Mouse (Mus musculus): ENCODE measurements around the gene Atp5mpl. TPM values are rescaled to one million over a fixed set of nuclear protein-coding genes. Genes with fewer than 3 reads are reported as not detected.

The Atp5mpl gene
- total RNA-seq, 2 experiments from 2014 or later = 410 to 630 TPM

GRCm38 (mm10) chr12:111951701-111952100, 15.1 kb downstream of the Atp5mpl start:
- no peak for ATAC-seq (replicated peaks; ENCODE audit: poor library complexity, severe bottlenecking)

GRCm38 (mm10) chr12:111950486-111950885, 16.3 kb downstream of the Atp5mpl start:
- no peak for ATAC-seq (replicated peaks; ENCODE audit: poor library complexity, severe bottlenecking)

GRCm38 (mm10) chr12:111946716-111947115, 20.1 kb downstream of the Atp5mpl start:
- ATAC-seq (replicated peaks; ENCODE audit: poor library complexity, severe bottlenecking) = peak; percentile 49

- peak; percentile 54 for ATAC-seq (replicated peaks; ENCODE audit: poor library complexity, severe bottlenecking)
These were observed 20.8 kb downstream of the Atp5mpl start for GRCm38 (mm10) chr12:111945765-111946655.

- no peak for ATAC-seq (replicated peaks; ENCODE audit: poor library complexity, severe bottlenecking)
These were observed 21.7 kb downstream of the Atp5mpl start for GRCm38 (mm10) chr12:111945115-111945514.

GRCm38 (mm10) chr12:111944065-111944987, 22.5 kb downstream of the Atp5mpl start:
- ATAC-seq (replicated peaks; ENCODE audit: poor library complexity, severe bottlenecking) = peak; percentile 58

- no peak; the same call in 1 of the 2 replicates for ATAC-seq (replicated peaks; ENCODE audit: poor library complexity, severe bottlenecking)
These were observed 23.2 kb downstream of the Atp5mpl start for GRCm38 (mm10) chr12:111943421-111944064.

GRCm38 (mm10) chr12:111938623-111939177, 28.1 kb downstream of the Atp5mpl start:
- no peak for ATAC-seq (replicated peaks; ENCODE audit: poor library complexity, severe bottlenecking)

GRCm38 (mm10) chr12:111936706-111937550, 29.8 kb downstream of the Atp5mpl start:
- no peak for ATAC-seq (replicated peaks; ENCODE audit: poor library complexity, severe bottlenecking)

GRCm38 (mm10) chr12:111933971-111934370, 32.8 kb downstream of the Atp5mpl start:
- ATAC-seq (replicated peaks; ENCODE audit: poor library complexity, severe bottlenecking) = no peak

- peak; percentile 93 for ATAC-seq (replicated peaks; ENCODE audit: poor library complexity, severe bottlenecking)
These were observed 33.6 kb downstream of the Atp5mpl start for GRCm38 (mm10) chr12:111933032-111933704.

GRCm38 (mm10) chr12:111932513-111932912, 34.3 kb downstream of the Atp5mpl start:
- no peak for ATAC-seq (replicated peaks; ENCODE audit: poor library complexity, severe bottlenecking)

- no peak for ATAC-seq (replicated peaks; ENCODE audit: poor library complexity, severe bottlenecking)
These were observed 35.3 kb downstream of the Atp5mpl start for GRCm38 (mm10) chr12:111931411-111932025.

- no peak for ATAC-seq (replicated peaks; ENCODE audit: poor library complexity, severe bottlenecking)
These were observed 38.3 kb downstream of the Atp5mpl start for GRCm38 (mm10) chr12:111928411-111928966.

GRCm38 (mm10) chr12:111927338-111927737, 39.4 kb downstream of the Atp5mpl start:
- no peak for ATAC-seq (replicated peaks; ENCODE audit: poor library complexity, severe bottlenecking)

GRCm38 (mm10) chr12:111923117-111923516, 43.7 kb downstream of the Atp5mpl start:
- no peak for ATAC-seq (replicated peaks; ENCODE audit: poor library complexity, severe bottlenecking)

GRCm38 (mm10) chr12:111920046-111920445, 46.7 kb downstream of the Atp5mpl start:
- ATAC-seq (replicated peaks; ENCODE audit: poor library complexity, severe bottlenecking) = peak; percentile 56
